Mouse (Mus musculus) kidney, adult 8-10 months (tissue): ENCODE measurements around the gene Ccdc105.

ENCODE experiments used
- DNase-seq, 2 experiments: peaks; one replicate each; pipeline ENCODE4 v3.0.0; 2022

Gene Ccdc105

GRCm38 (mm10) chr10:78714129-78714528, 38.7 kb downstream of the Ccdc105 start:
- no peak for DNase-seq

DNA sequence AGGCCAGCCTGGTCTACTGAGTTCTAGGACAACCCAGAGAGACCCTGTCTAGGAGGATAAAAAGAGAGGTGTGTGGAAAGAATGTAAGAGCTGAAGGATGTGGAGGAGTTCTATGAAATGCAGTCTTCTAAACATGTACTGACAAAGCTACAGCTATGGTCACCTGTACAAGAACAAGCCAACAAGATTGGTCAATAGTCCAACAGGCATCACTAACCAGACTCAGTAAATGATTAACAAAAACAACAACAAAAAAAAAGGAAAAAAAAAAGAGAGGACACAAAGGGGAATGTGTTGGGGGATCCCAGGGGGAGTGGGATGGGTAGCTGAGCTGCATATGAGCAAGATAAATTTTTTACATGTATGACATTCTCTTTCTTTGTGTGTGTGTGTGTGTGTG, 42.2 kb downstream of the Ccdc105 start:
- no peak for DNase-seq

DNA sequence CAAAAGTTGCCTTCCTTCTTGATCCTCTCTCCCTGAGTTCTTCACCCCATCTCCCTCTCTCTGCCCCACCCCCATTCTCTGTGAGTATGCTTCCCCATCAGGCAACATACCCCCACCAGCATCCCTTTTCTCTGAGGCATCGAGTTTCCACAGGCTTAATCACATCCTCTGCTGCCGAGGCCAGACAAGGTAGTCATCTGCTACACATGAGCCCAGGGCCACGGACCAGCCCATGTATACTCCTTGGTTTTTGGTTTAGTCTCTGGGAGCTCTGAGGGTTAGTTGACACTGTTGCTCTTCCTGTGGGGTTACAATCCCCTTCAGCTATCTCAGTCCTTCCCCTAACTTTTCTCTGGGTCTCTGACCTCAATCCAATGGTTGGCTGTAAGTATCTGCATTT, 52.0 kb downstream of the Ccdc105 start:
- DNase-seq: no peak
